Mouse (Mus musculus) ES-E14 (cell line): Measurements from ENCODE around the gene Nedd8. TPM values are rescaled to one million over a fixed set of nuclear protein-coding genes. Genes with fewer than 3 reads are reported as not detected.

Source experiments
- DNase-seq: peaks from one replicate; pipeline ENCODE4 v3.0.0-alpha.2; 2013; ENCODE audit warnings: low read depth, low spot score
- H3K27ac ChIP-seq: 2 replicates; pipeline ENCODE4 v1.5.1; 2012; ENCODE audit warnings: low read depth, mild to moderate bottlenecking, low read length, moderate library complexity, mixed read lengths; ENCODE audit not compliant: poor library complexity, insufficient read depth, severe bottlenecking
- H3K36me3 ChIP-seq: 2 replicates; pipeline ENCODE4 v1.6.1; 2012; ENCODE audit warnings: mild to moderate bottlenecking, low read length, moderate library complexity, mixed read lengths; ENCODE audit not compliant: control insufficient read depth, poor library complexity, insufficient read depth, severe bottlenecking
- H3K4me1 ChIP-seq, 2 experiments: fragments of 150-350 bp in 1 of 2; sonication (generic) in 1 of 2; 2 replicates each; pipeline ENCODE4 v1.6.1; 2012; ENCODE audit warnings: low read length in 2 of 2, mild to moderate bottlenecking in 1 of 2, mixed read lengths in 1 of 2; ENCODE audit not compliant: control insufficient read depth in 2 of 2, insufficient read depth in 2 of 2, poor library complexity in 1 of 2
- H3K4me3 ChIP-seq, 2 experiments: fragments of 150-350 bp in 1 of 2; sonication (generic) in 1 of 2; 2 replicates each; pipeline ENCODE4 v1.5.1; 2012; ENCODE audit warnings: low read length in 2 of 2, low read depth in 1 of 2, mild to moderate bottlenecking in 1 of 2, mixed read lengths in 1 of 2; ENCODE audit not compliant: insufficient read depth in 1 of 2, poor library complexity in 1 of 2, severe bottlenecking in 1 of 2
- H3K9ac ChIP-seq: 2 replicates; pipeline ENCODE4 v1.6.1; 2012; ENCODE audit warnings: low read depth, mild to moderate bottlenecking, low read length, mixed read lengths; ENCODE audit not compliant: poor library complexity, insufficient read depth, severe bottlenecking
- H3K9me3 ChIP-seq: fragments of 150-350 bp; sonication (generic); 2 replicates; pipeline ENCODE4 v1.6.1; 2012; ENCODE audit warnings: low read depth, mild to moderate bottlenecking, low read length; ENCODE audit not compliant: control insufficient read depth, insufficient read depth
- CHD2 ChIP-seq: IDR thresholded peaks from 2 replicates; pipeline ENCODE4 v1.6.1; 2014; ENCODE audit warnings: mild to moderate bottlenecking, low read depth, low read length, inconsistent platforms
- HCFC1 ChIP-seq: IDR thresholded peaks from 2 replicates; pipeline ENCODE4 v1.6.1; 2012; ENCODE audit warnings: low read length, inconsistent platforms, borderline replicate concordance; ENCODE audit not compliant: insufficient read depth
- MAFK ChIP-seq: IDR thresholded peaks from 2 replicates; pipeline ENCODE4 v1.6.1; 2014; ENCODE audit warnings: mild to moderate bottlenecking, low read depth, low read length, inconsistent platforms; ENCODE audit not compliant: insufficient read depth
- ZC3H11A ChIP-seq: IDR thresholded peaks from 2 replicates; pipeline ENCODE4 v1.6.1; 2012; ENCODE audit warnings: low read depth, mild to moderate bottlenecking, inconsistent platforms, low read length, borderline replicate concordance
- ZNF384 ChIP-seq: IDR thresholded peaks from 2 replicates; pipeline ENCODE4 v1.6.1; 2012; ENCODE audit warnings: low read depth, low read length, inconsistent platforms
- in situ Hi-C, 2 experiments: fragments of 600-800 bp; cut with MboI; formaldehyde crosslinking; loops; one replicate each; pipeline ENCODE4 v1.15.1; 2025; ENCODE audit warnings: low sequenced_read_pairs in 2 of 2, inconsistent platforms in 1 of 2; ENCODE audit not compliant: unreplicated experiment in 2 of 2
- total RNA-seq: library from RNA; depleted of rRNA; stranded (reverse); fragments of 300-350 nt; gene quantifications from 2 replicates; pipeline ENCODE4 v1.2.3, GENCODE M21; 2012

The Nedd8 gene
- total RNA-seq, 1 experiment, result 187 TPM

- H3K36me3 ChIP-seq, result no peaks in the 10 kb centered on the region
- no peak for TF ChIP-seq ZNF384
- no peak for TF ChIP-seq CHD2
- TF ChIP-seq MAFK, result no peak
- no peak for TF ChIP-seq HCFC1
- DNase-seq, result no peak
- in situ Hi-C loops, result no loop called here
- no peaks in the 10 kb centered on the region for H3K9me3 ChIP-seq
- no peak overlapping the region for H3K27ac ChIP-seq
- H3K4me3 ChIP-seq, result no peak overlapping the region
- peaks cover 0 to under 1% of the 10 kb centered on the region in 2 experiments; a peak in 1 of 4 replicates for H3K4me1 ChIP-seq
- no peak overlapping the region for H3K9ac ChIP-seq
These were observed 20.4 kb downstream of the Nedd8 start for GRCm38 (mm10) chr14:55651528-55651927.

DNA sequence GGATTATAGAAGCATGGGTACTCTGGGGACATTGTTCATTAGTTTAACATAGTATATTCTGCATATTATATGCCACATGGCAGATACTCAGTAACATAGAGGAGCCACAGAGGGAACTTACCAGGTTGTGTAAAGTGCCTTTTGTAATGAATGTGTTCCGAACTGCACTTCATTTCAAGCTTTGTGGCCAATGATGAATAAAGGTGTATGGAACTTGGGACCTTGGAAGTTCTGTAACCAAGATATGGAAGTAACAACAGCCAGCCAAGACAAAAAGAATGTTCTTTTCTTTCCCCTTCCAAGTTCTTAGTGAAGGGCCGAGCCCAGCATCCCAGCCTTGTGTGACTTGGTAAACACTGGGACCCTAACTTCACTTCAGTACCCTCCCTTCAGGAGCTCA, 22.0 kb downstream of the Nedd8 start, which contains the start of gene Tssk4:
Tssk4 (plus strand) TSS at position 301 of the 400 bp plus-strand sequence.
- Histone ChIP-seq H3K36me3 (no peaks in the 10 kb centered on the region), H3K4me1 (peaks cover under 1 to 6% of the 10 kb centered on the region in 2 experiments; a peak in 1 of 4 replicates), H3K4me3 (no peak within 1 kb of the TSS), H3K9ac (no peak within 1 kb of the TSS), H3K27ac (no peak within 1 kb of the TSS), H3K9me3 (no peaks in the 10 kb centered on the region)
- in situ Hi-C loops, result no loop called here
- TF ChIP-seq ZNF384 (no peak), HCFC1 (no peak), ZC3H11A (no peak), CHD2 (no peak), MAFK (no peak)
- no peak for DNase-seq

GRCm38 (mm10) chr14:55644261-55644888, 27.5 kb downstream of the Nedd8 start:
- Histone ChIP-seq H3K4me1 (peaks cover 3 to 6% of the 10 kb centered on the region in 2 experiments; a peak in 1 of 4 replicates), H3K4me3 (peak overlapping the region; percentile 92 to 95), H3K36me3 (peaks cover 11% of the 10 kb centered on the region), H3K9me3 (no peaks in the 10 kb centered on the region), H3K9ac (peak overlapping the region; percentile 45), H3K27ac (no peak overlapping the region)
- DNase-seq, result no peak
- in situ Hi-C loops, result no loop called here
- TF ChIP-seq MAFK (no peak), HCFC1 (no peak), ZNF384 (no peak), CHD2 (no peak), ZC3H11A (no peak)

GRCm38 (mm10) chr14:55643060-55643907, 28.6 kb downstream of the Nedd8 start, which contains the start of gene Tm9sf1:
Gene Tm9sf1 (minus strand): TSS chr14:55643806.
- peak; percentile 49 for DNase-seq
- TF ChIP-seq ZC3H11A, result no peak
- peak; percentile 60 for TF ChIP-seq HCFC1
- TF ChIP-seq CHD2, result no peak
- TF ChIP-seq MAFK, result no peak
- no peak for TF ChIP-seq ZNF384
- Histone ChIP-seq H3K36me3 (peaks cover 15% of the 10 kb centered on the region), H3K4me1 (peaks cover 3 to 6% of the 10 kb centered on the region in 2 experiments; a peak in 1 of 4 replicates), H3K9ac (peak within 1 kb of the TSS; percentile 84), H3K27ac (peak within 1 kb of the TSS; percentile 40; the same call in 1 of the 2 replicates), H3K4me3 (peak within 1 kb of the TSS; percentile 92 to 95), H3K9me3 (no peaks in the 10 kb centered on the region)
- in situ Hi-C loops, result no loop called here
